Mouse (Mus musculus) adrenal gland, postnatal 4 days (tissue): ENCODE measurements at regions not wholly inside any gene's neighbourhood (a gene's known extent, or its start where the extent isn't known, plus 50 kb on each side); places are given as distances from the start of the nearest gene placed in this dataset.

Experiments used
- DNase-seq, 2 experiments: peaks; one replicate each; pipeline ENCODE4 v3.0.0; 2021 to 2022; ENCODE audit warnings: low spot score in 2 of 2, mixed read lengths in 2 of 2

GRCm38 (mm10) chr3:52517808-52518207, 249.7 kb downstream of the Foxo1 start:
- DNase-seq: no peak

GRCm38 (mm10) chr3:52516691-52517090, 248.6 kb downstream of the Foxo1 start:
- DNase-seq: no peak

- no peak for DNase-seq
These were observed 244.6 kb downstream of the Foxo1 start for GRCm38 (mm10) chr3:52512761-52513160.

DNA sequence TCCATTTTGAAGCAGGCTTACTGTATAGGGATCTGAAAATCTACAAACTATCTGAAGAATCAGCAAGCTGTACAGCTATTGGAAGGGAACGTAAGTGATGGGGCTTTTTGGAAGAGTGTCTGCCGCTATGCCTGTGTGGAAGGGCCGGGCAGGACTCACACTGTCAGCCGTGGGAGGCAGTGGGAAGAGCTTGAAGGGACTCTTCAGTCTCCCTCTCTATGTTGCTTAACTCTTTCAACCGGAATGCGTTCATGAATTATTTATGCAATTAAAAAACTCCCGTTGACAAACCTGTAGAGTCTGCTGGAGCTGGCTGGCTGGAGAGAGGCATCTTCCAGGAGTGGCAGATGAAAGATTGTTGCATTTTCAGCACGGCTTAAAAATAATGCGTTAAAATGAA, 243.4 kb downstream of the Foxo1 start:
- DNase-seq: no peak

GRCm38 (mm10) chr3:52510831-52511230, 242.7 kb downstream of the Foxo1 start:
- DNase-seq: no peak

GRCm38 (mm10) chr3:52510088-52510765, 242.1 kb downstream of the Foxo1 start:
- no peak for DNase-seq

DNA sequence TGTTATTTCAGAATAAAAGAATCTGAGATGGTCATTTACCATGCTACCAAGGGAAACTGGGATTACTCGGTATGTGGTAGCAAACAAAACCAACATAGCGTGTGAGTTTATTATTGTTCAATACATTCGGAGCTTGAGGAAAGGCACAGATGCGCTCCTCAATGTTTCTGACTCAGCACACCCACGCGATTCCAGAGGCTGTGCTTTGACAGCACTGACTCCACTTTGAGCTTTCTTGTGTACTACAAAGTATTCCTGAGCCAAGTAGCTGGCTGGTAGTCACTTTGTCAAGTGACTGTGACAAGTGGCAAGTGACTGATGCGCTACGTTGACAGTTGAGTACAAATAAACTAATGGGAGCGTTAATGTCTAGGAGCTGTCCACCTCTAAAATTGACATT, 235.8 kb downstream of the Foxo1 start:
- DNase-seq: no peak

GRCm38 (mm10) chr3:52502223-52502622, 234.1 kb downstream of the Foxo1 start:
- DNase-seq: no peak

- DNase-seq: no peak
These were observed 233.5 kb downstream of the Foxo1 start for GRCm38 (mm10) chr3:52501614-52502013.

DNA sequence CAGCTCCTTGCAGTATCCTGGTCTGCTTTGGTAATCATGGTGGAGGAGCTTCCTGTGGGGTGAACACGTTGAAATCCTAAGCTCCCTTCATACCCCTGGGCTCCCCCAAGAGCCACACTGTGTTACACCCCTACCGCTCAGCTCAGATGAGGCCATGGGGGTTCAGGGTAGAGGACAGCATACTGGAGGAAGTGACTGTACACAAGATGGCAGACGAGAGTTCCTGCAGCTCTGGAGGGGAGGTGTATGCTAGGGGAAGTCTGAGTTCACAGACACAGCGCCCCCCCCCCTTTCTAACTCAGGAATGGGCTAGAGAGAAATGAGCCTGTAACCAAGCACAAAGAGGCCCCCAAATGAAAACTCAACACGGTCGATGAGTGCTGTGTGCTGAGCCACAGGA, 231.9 kb downstream of the Foxo1 start:
- no peak for DNase-seq

- no peak for DNase-seq
These were observed 231.4 kb downstream of the Foxo1 start for GRCm38 (mm10) chr3:52499581-52499980.

DNA sequence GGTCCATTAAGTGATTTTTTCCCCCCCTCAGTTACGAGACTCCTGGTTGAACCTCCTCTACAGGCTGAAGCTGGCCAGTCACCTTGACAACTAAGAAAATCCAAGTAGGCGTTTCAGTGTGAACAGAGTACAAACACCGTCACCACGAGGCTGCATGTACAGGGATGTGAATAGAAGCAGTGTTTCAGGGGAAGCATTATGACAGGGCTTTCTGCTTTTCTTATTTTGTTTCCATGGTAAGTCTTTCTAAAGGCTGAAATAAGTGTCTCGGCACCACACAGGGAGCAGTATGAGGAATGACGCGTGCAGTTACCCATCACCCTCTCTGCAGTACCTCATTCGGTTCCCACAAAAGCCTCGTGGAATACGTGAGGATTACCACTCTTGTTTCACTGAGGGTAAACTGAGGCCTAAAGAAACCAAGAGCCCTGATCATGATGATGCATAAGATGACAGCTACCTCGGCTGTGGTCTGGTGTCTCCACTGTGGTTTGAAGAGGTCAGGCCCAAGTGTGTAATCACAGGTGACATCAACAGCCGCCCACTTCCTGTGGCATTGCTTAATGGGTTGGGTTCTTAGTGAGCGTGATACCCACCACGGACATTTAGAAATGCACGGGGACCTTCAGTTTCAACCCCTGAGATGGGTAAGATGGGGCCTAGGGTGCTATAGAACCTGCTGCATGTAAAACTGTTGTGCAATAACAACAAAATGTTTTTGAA, 230.5 kb downstream of the Foxo1 start:
- no peak for DNase-seq

DNA sequence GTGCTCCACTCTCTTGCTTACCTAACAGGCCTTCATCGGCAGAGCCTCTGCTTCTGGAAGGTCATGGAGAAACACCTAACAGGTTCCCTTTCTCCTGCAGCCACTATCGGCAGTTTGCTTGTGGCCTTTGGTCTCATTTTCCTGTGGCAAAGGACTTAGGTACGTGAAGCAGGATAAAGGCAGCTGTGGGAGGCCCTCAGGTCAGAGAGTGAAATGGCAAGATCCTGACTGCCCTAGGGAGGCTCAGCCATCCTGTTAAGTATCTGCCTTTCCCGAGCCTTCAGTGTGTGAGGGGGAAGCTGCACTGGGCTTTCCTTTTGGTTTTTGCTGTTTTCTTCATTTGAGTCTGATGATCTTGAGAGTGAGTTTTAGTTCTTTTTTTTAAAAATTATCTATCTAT, 228.8 kb downstream of the Foxo1 start:
- DNase-seq: no peak

DNA sequence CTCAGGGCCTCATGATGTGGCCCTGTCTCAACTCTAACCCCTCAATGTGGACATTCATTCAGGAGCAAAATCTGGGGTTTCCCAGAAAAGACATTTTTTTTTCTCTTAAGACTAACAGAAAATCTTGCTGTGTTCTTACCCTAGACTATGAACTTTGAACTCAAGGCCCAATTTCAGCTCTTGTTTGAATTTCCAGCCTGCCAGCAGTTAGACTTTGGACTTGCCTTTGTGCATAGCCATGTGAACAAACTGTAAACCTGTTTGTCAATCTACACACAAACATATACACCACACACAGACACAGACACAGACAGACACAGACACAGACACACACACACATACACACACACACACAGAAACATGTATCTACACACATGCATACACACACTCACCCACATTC, 227.3 kb downstream of the Foxo1 start:
- no peak for DNase-seq

DNA sequence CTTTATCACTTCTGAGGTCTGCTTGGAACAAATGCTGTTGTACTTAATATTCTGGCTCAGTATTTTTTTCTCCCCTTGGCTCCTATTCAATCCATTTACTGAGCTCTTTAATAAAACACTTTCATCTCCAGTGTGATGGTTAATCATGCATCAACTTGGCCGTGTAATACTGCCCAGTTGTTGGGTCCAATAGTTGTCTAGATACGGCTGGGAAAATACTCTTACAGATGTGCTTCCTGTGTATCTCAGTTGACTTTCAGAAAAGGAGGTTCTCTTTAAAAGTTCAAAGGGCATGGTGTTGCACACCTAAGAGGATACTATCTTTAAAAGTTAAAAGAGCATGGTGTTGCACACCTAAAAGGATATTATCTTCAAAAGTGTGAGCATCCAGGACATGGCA, 226.8 kb downstream of the Foxo1 start:
- no peak for DNase-seq

DNA sequence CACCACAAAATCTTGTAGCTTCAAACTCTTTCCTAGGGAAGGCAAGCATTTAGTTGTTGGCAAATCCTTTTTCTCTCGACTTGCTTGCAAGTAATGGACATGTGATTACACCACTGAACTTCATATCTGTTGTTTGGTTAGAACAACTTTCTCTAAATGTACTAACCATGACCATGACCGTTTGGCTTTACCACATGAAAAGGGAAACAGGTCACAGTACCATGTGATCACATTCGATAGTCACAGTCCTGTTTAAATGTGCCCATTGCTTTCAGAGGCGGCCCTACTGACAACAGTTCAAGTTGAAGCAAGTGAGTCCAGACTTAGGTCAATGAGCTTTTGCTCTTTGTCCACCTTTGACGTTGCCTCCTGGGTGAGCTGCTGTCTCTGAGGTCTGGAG, 211.1 kb downstream of the Foxo1 start:
- DNase-seq: no peak

- DNase-seq: no peak
These were observed 201.8 kb downstream of the Foxo1 start for GRCm38 (mm10) chr3:52469900-52470299.

DNA sequence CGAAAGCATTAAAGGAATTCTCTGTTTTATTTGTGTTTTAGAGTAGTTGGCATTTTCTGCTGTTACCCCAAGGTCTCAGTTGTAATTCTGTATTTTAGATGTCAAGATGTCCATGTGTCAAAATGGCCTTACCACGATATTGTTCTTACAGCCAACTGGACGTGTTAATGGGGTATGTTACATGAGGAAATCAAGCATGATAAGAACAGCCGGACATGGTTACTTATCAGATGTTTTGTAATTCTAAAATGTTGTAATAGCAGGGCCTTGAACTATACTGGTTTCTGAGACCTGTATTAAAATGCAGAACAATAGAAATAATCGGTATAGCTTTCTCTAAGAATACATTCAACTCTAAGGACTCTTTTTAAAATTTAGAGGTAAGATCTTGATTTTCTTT, 201.3 kb downstream of the Foxo1 start:
- no peak for DNase-seq

DNA sequence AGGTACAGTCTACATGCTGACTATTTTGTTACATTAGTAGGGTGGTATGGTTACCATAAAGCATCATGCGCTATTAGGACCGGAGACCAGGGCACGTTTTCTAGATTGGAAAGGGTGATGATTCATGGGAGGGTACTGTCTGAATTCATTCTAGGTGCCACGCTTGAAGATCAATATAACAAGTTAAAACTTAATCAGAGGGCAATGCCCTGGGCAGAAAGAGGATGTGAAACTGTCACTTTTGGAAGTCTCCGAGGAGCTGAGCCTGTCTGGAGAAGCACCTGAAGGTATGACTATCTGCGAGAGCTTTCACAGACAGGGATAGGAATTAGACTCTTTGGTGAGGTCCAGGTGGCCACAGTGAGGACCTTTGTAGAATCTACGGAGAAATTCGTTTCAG, 200.2 kb downstream of the Foxo1 start:
- no peak for DNase-seq

GRCm38 (mm10) chr3:52467876-52468275, 199.7 kb downstream of the Foxo1 start:
- no peak for DNase-seq

GRCm38 (mm10) chr3:52466984-52467565, 198.9 kb downstream of the Foxo1 start:
- DNase-seq: no peak

- no peak for DNase-seq
These were observed 198.4 kb downstream of the Foxo1 start for GRCm38 (mm10) chr3:52466571-52466970.

DNA sequence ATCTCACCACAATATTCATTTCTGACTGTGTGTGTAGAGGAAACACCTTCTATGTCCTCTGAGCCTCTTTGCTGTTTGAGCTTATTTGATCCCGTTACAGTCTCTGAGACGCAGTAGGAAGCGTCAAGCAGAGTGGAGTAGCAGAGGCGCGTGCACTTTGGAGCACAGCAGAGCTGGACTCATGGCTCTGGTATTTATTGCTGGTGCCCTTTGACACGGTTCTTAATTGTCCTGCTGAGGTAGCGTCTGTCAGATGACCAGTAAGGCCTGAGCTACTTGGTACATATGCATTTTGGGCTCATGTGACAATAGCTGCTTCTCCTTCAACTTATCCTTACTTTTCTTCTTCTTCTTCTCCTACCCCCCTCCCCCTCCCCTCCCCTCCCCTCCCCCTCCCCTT, 195.8 kb downstream of the Foxo1 start:
- no peak for DNase-seq
